Mouse (Mus musculus): ENCODE measurements at regions not wholly inside any gene's neighbourhood (a gene's known extent, or its start where the extent isn't known, plus 50 kb on each side); places are given as distances from the start of the nearest gene placed in this dataset.
"Not testable (repeated sequence)": the region's sequence is repeated elsewhere in the genome, so short reads cannot be mapped to it uniquely, and the experiment has no call there.

DNA sequence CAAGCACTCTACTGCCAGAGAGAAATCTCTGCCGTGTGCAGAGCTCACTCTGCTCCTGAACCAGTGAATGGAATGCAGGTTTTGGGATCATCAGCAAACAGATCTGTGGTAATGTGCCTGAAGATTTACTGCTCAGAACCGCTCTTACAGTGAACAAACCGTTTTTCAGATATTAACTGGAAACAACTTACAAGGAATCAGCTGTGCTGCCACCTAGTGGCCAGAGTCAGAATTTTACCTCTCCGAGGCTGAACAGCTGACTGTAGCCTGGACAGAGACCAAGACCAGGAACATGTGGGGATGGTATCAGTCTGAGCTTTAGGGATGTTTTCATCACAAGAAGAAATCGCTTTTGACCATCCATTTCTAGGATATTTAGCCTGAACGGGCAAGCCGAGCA, 65.3 kb downstream of the Gm15023 start:
- DNase-seq = not testable (repeated sequence)

- DNase-seq = not testable (repeated sequence)
Observed at GRCm38 (mm10) chrX:135110866-135111265, 66.6 kb downstream of the Gm15023 start.

GRCm38 (mm10) chrX:135101594-135101993, 75.8 kb downstream of the Gm15023 start:
- DNase-seq = no peak

- DNase-seq = no peak
Observed at GRCm38 (mm10) chrX:135098101-135098500, 79.3 kb downstream of the Gm15023 start.

- no peak for DNase-seq
Observed at GRCm38 (mm10) chrX:135096206-135096605, 81.2 kb downstream of the Gm15023 start.

- peak; percentile 19 to 49 for DNase-seq
Observed at GRCm38 (mm10) chrX:135091074-135091473, 82.1 kb upstream of the Zmat1 start.

DNA sequence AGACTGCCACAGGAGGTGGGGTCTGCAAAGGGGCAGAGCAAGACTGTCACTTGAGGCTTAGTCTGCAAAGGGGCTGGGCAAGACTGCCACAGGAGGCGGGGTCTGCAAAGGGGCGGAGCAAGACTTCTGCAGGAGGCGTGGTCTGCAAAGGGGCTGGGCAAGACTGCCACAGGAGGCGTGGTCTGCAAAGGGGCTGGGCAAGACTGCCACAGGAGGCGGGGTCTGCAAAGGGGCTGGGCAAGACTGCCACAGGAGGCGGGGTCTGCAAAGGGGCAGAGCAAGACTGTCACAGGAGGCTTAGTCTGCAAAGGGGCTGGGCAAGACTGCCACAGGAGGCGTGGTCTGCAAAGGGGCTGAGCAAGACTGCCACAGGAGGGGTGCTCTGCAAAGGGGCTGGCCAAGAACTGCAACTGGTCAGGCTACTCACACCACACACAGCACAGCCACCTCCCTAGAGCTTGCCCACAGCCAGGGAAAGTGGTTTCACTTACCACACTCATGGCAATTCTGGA, 78.1 kb upstream of the Zmat1 start:
- DNase-seq = peak; percentile 38 to 76

DNA sequence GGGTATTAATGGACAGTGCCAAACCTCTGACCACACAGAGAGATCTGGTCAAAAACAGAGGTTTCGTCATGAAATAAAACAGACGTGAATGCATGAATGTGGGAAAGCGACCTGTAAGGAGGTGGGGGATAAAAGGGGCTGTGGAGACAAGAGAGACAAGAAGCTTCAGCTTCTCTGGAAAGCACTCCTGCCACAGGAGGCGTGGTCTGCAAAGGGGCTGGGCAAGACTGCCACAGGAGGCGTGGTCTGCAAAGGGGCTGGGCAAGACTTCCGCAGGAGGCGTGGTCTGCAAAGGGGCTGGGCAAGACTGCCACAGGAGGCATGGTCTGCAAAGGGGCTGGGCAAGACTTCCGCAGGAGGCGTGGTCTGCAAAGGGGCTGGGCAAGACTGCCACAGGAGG, 77.6 kb upstream of the Zmat1 start:
- peak; percentile 18 to 23 for DNase-seq

- DNase-seq = not testable (repeated sequence)
Observed at GRCm38 (mm10) chrX:135085770-135086553, 77.0 kb upstream of the Zmat1 start.

DNA sequence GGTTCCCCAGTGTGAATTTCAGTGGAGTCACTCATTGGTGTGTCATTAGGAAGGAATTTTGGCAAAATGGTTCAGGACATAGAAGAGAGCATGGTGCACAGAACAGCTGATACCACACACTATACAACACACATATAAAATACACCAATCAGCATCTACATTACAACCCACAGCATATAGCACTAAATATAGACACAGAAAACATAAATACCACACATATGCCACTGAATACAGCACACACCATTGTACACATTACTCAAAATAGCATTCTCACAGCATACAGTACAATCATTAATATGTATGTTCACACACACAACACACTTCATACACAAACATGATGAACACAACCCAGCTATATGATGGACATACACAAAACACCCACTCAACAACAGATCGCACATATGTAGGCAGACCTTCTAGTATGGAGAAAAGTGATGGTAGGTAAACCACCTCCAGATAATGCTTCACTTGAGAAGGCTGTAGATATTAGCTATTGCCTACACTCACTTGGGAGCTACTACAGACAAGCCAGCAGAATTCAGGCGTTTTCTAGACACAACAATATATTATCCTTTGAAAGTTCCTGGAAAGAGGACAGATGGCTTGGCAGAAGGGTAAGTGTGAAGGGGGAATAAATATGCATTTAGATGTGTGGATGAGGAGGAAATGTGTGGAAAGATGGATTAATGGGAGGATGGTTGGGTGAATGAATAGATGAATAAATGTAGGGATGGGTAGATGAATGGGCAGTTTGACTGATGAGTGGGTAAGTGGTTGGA, 71.6 kb upstream of the Zmat1 start:
- DNase-seq = no peak

DNA sequence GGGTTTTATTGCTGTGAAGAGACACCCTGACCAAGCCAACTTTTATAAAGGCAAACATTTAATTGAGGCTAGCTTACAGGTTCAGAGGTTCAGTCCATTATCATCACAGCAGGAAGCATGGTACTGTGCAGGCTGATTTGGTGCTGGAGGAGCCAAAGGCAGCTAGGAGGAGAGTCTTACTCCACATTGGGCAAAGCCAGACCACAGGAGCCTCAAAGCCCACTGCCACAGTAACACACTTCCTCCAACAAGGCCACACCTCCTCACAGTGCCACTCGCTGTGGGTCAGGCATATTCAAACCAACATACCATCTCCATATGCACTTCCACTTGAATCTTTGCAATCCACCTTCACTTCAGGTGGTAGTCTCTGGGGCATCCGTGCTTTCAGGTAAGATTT, 70.4 kb upstream of the Zmat1 start:
- no peak for DNase-seq

GRCm38 (mm10) chrX:135075903-135076302, 66.9 kb upstream of the Zmat1 start:
- DNase-seq = no peak

DNA sequence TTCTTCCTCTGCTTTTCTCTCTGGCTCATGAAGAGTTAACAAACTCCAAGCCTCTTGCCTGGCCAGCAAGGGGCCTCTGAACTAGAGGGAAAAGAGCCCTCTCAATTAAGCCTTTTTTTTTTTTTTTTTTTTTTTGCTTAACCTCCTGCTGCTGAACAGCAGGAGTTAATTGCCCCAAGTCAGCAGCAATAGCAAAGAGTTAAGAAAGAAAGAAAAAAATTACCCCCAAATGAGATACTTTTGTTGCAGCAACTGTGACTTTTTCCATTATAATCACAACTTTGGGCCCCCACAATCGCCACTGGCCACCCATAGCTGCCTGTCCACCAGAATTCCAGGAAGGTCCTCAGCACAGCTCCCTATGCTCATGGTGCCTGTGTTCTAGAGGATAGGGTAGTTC, 60.4 kb upstream of the Zmat1 start:
- DNase-seq = no peak

GRCm38 (mm10) chrX:135060184-135060583, 51.2 kb upstream of the Zmat1 start:
- DNase-seq = no peak

GRCm38 (mm10) chrX:135058949-135059348, 49.9 kb upstream of the Zmat1 start:
- no peak for DNase-seq

Data from lung, adult 18-20 months (tissue).